Mouse (Mus musculus) limb, embryonic 14.5 days (tissue): ENCODE results near the gene Rps19. TPM values are rescaled to one million over a fixed set of nuclear protein-coding genes. Genes with fewer than 3 reads are reported as not detected.
"Not testable (repeated sequence)": the region's sequence is repeated elsewhere in the genome, so short reads cannot be mapped to it uniquely, and the experiment has no call there.

Experiments used
- ATAC-seq: fragments of 200-750 bp; cut with Nextera tagmentation; 2 replicates; pipeline ENCODE4 v1.8.0; 2017; ENCODE audit warnings: low read depth, moderate number of reproducible peaks, moderate TSS enrichment; ENCODE audit not compliant: low FRiP score
- DNase-seq: peaks from one replicate; pipeline ENCODE4 v3.0.0-alpha.2; 2015; ENCODE audit warnings: low spot score
- H3K27ac ChIP-seq: fragments of 300-500 bp; sonication (generic); replicated peaks from 2 replicates; pipeline ENCODE4 v1.5.1; 2014; ENCODE audit warnings: low read depth, mild to moderate bottlenecking, low read length, moderate library complexity, mixed read lengths
- H3K27me3 ChIP-seq: fragments of 300-500 bp; sonication (generic); 2 replicates; pipeline ENCODE4 v1.6.1; 2014; ENCODE audit warnings: low read length, mixed read lengths; ENCODE audit not compliant: control insufficient read depth, insufficient read depth
- H3K36me3 ChIP-seq: fragments of 300-500 bp; sonication (generic); 2 replicates; pipeline ENCODE4 v1.6.1; 2014; ENCODE audit warnings: mild to moderate bottlenecking, low read length, moderate library complexity, mixed read lengths; ENCODE audit not compliant: control insufficient read depth, insufficient read depth
- H3K4me1 ChIP-seq: fragments of 300-500 bp; sonication (generic); 2 replicates; pipeline ENCODE4 v1.6.1; 2014; ENCODE audit warnings: antibody characterized with exemption, low read length, mixed read lengths; ENCODE audit not compliant: control insufficient read depth, insufficient read depth
- H3K4me2 ChIP-seq: fragments of 300-500 bp; sonication (generic); replicated peaks from 2 replicates; pipeline ENCODE4 v1.6.1; 2014; ENCODE audit warnings: low read depth, mild to moderate bottlenecking, low read length, moderate library complexity; ENCODE audit not compliant: severe bottlenecking
- H3K4me3 ChIP-seq: fragments of 300-500 bp; sonication (generic); replicated peaks from 2 replicates; pipeline ENCODE4 v1.5.1; 2014; ENCODE audit warnings: low read length
- H3K9ac ChIP-seq: fragments of 300-500 bp; sonication (generic); 2 replicates; pipeline ENCODE4 v1.6.1; 2014; ENCODE audit warnings: mild to moderate bottlenecking, low read depth, low read length, moderate library complexity; ENCODE audit not compliant: severe bottlenecking
- H3K9me3 ChIP-seq: fragments of 300-500 bp; sonication (generic); 2 replicates; pipeline ENCODE4 v1.6.1; 2016; ENCODE audit warnings: low read length; ENCODE audit not compliant: control insufficient read depth
- POLR2A ChIP-seq: fragments of 200-500 bp; IDR thresholded peaks from 2 replicates; pipeline ENCODE4 v1.8.0; 2012; ENCODE audit warnings: inconsistent platforms, mild to moderate bottlenecking, moderate library complexity, borderline replicate concordance; ENCODE audit not compliant: insufficient read depth, insufficient read length; ENCODE audit errors: extremely low read depth
- WGBS: fragments of 180-500 bp; shearing (Covaris S2); extraction: QIAGEN DNeasy Blood & Tissue Kit; methylation state at CpG from one replicate; pipeline ENCODE4 v1.1.7; 2014; 5-methylcytosine and 5-hydroxymethylcytosine counted together
- polyA plus RNA-seq, 2 experiments: library from polyadenylated mRNA; depleted of rRNA in 1 of 2; stranded (reverse) in 1 of 2; unstranded in 1 of 2; fragments of >200 nt; fragmentation: Nextera tagmentation in 1 of 2; extraction: Ambion mirVana in 1 of 2; gene quantifications; 2 replicates each; pipeline versions ENCODE4 v1.2.1 to v1.2.3; 2012 to 2014

Gene Rps19
- polyA plus RNA-seq, 2 experiments = 1,323 to 3,666 TPM

DNA sequence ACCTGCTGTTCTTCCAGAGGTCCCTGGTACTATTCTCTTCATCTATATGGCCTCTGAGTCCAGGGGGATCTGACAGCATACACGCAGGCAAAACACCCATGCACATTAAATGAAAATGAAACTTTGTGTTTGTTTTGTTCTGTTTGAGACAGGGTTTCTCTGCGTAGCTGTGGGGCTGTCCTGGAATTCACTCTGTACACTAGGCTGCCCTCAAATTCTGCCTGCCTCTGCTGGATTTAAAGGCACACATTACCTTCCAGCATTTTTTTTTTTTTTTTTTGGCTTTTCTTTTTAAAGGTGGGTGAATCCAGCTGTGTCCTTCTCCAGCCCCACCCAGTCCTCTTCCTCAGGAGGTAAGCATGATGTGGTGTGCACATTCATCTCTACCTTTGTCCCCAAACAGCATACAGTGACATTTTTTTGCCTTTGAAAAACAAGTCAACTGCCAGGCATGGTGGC lies 8.0 kb downstream of the Rps19 start:
- no peak overlapping the region for H3K27ac ChIP-seq

GRCm38 (mm10) chr7:24895749-24896148 lies 11.6 kb downstream of the Rps19 start:
- not testable (repeated sequence) for DNase-seq, H3K9me3 ChIP-seq, H3K9ac ChIP-seq, H3K27me3 ChIP-seq, ATAC-seq, H3K36me3 ChIP-seq, H3K4me1 ChIP-seq, H3K4me3 ChIP-seq, H3K27ac ChIP-seq, H3K4me2 ChIP-seq
- WGBS = 93% methylated on average over 2 of the region's 2 CpGs

More for the DNA sequence above, 8.0 kb downstream of the Rps19 start:
- no peaks in the 10 kb centered on the region for H3K9me3 ChIP-seq
- H3K4me1 ChIP-seq = no peaks in the 10 kb centered on the region
- no peak overlapping the region for H3K4me3 ChIP-seq
- no peak for TF ChIP-seq POLR2A
- peaks cover 41% of the 10 kb centered on the region for H3K36me3 ChIP-seq
- H3K27me3 ChIP-seq = no peaks in the 10 kb centered on the region
- ATAC-seq (no peak), DNase-seq (no peak)
- H3K9ac ChIP-seq = no peak overlapping the region
- WGBS = 63% methylated on average over 2 of the region's 2 CpGs
- H3K4me2 ChIP-seq = no peak overlapping the region

DNA sequence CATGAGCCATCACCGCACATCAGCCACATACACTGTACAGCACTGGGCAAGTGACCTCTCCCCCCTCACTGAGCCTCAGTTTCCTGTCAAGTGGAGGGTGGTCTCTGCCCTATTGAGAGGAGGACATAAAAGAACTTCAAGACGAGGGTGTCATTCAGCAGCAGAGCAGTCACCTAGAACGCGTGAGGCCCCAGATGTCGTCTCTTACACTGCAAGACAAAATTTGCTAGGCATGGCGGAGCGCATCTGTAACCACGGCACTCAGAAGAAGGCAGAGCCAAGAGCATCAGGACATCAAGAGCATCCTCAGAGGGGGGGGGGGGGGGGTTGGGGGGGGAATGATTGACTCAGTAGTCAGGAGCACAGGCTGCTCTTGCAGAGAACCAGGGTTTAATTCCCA lies 12.1 kb downstream of the Rps19 start:
- H3K9me3 ChIP-seq = no peaks in the 10 kb centered on the region
- ATAC-seq (no peak), DNase-seq (no peak)
- WGBS = 84% methylated on average over 8 of the region's 8 CpGs
- no peak overlapping the region for H3K4me3 ChIP-seq
- H3K4me2 ChIP-seq = no peak overlapping the region
- H3K27me3 ChIP-seq = no peaks in the 10 kb centered on the region
- peaks cover 1% of the 10 kb centered on the region; the same call in 1 of the 2 replicates for H3K36me3 ChIP-seq
- TF ChIP-seq POLR2A = no peak
- H3K9ac ChIP-seq = no peak overlapping the region
- H3K27ac ChIP-seq = no peak overlapping the region
- no peaks in the 10 kb centered on the region for H3K4me1 ChIP-seq

DNA sequence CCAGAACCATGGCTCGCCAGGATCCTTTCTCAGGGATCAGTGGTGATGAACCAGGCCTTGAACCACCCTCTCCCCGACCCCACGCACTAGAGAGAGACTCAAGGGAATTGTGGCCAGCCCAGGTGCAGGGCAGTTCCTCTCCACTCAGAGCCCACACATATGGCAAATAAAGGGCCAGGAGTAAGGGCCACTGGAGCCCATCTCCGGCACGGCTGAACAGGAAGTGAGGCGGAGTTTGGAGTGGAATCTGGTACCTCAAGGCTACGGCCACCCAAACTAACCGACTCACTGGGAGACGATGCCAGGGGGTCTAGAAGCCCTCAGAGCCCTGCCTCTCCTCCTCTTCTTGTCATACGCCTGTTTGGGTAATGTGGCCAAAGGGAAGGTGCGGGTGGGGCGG lies 13.1 kb downstream of the Rps19 start, which contains the start of gene Cd79a:
Gene Cd79a, plus strand, starts transcription at position 158 of the 400 bp plus-strand sequence.
- peaks cover 3% of the 10 kb centered on the region for H3K4me1 ChIP-seq
- H3K9me3 ChIP-seq = no peaks in the 10 kb centered on the region
- WGBS = 63% methylated on average over 12 of the region's 12 CpGs
- no peak within 1 kb of the TSS for H3K9ac ChIP-seq
- H3K27me3 ChIP-seq = no peaks in the 10 kb centered on the region
- H3K4me3 ChIP-seq = no peak within 1 kb of the TSS
- H3K4me2 ChIP-seq = no peak within 1 kb of the TSS
- no peak for DNase-seq
- no peaks in the 10 kb centered on the region for H3K36me3 ChIP-seq
- no peak within 1 kb of the TSS for H3K27ac ChIP-seq
- no peak for ATAC-seq
- no peak for TF ChIP-seq POLR2A

DNA sequence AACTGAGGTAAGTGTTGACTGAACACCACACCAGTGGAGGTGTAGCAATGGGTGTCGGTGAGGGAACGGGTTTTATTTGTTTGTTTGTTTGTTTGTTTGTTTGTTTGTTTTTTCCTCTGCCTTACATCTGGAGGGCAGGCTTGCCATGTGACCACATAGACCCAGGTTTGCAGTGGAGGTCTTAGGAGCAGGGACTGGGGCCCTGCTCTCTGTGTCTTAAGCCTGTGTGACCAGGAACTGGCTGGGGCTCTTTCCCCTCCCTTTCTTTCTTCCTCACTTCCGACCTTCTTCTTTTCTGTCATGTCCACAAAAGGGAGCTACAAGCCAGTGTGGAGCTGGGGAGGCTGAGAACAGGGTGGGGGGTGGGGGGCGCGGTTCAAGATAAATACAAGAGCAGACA lies 13.8 kb downstream of the Rps19 start:
- H3K4me1 ChIP-seq = peaks cover 6% of the 10 kb centered on the region
- H3K27ac ChIP-seq = no peak overlapping the region
- no peak overlapping the region for H3K4me3 ChIP-seq
- no peaks in the 10 kb centered on the region for H3K36me3 ChIP-seq
- H3K4me2 ChIP-seq = no peak overlapping the region
- DNase-seq (no peak), ATAC-seq (no peak)
- WGBS = 72% methylated on average over 5 of the region's 5 CpGs
- no peak overlapping the region for H3K9ac ChIP-seq
- H3K27me3 ChIP-seq = no peaks in the 10 kb centered on the region
- H3K9me3 ChIP-seq = no peaks in the 10 kb centered on the region
- no peak for TF ChIP-seq POLR2A

- ATAC-seq = no peak
- WGBS = 70% methylated on average over 6 of the region's 6 CpGs
These were observed 16.9 kb downstream of the Rps19 start for GRCm38 (mm10) chr7:24901114-24901513.

More at GRCm38 (mm10) chr7:24901114-24901513, 16.9 kb downstream of the Rps19 start:
- no peak for DNase-seq
- no peaks in the 10 kb centered on the region for H3K27me3 ChIP-seq
- no peak overlapping the region for H3K4me3 ChIP-seq
- H3K36me3 ChIP-seq = no peaks in the 10 kb centered on the region; the same call in 1 of the 2 replicates
- H3K9me3 ChIP-seq = no peaks in the 10 kb centered on the region
- no peak for TF ChIP-seq POLR2A
- no peak overlapping the region for H3K9ac ChIP-seq
- H3K27ac ChIP-seq = no peak overlapping the region
- peaks cover 17% of the 10 kb centered on the region for H3K4me1 ChIP-seq
- no peak overlapping the region for H3K4me2 ChIP-seq
